Mouse (Mus musculus) T-helper 17 cell (primary cell): ENCODE data around the gene Abtb1.

Experiments used
- in situ Hi-C, 2 experiments: fragments of 300-600 bp; cut with MboI, MseI; formaldehyde crosslinking; loops; 1 replicate in 1 of 2; 2 replicates in 1 of 2; pipeline ENCODE4 v1.15.1; 2025; ENCODE audit warnings: high pct_unique_total_duplicates in 2 of 2

Gene Abtb1

DNA sequence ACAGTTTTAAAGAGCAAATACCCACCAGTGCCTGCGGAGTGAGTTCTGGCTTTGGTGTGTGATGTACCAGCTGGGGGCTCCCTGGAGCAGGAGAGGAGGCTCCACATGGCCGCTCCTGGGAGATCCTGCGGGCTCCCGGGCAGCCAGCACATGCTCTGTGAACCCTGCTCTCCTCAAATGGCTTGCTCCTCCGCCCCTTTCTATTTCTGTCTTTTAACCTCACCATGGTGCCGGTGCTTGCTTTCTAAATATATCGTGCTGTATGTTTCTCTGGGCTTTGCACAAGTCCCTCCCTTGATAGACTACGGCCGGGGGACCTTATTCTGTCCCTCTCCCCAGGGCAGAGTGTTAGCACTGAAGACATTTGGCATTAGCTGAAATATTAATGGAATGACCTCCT, 15.5 kb upstream of the Abtb1 start:
- in situ Hi-C loops, result loop anchor here in 1 of 2 experiments (5.0 to 25.0 kb wide), 2 partner anchors 305 to 670 kb away; partner anchors contain the start of gene Gata2

DNA sequence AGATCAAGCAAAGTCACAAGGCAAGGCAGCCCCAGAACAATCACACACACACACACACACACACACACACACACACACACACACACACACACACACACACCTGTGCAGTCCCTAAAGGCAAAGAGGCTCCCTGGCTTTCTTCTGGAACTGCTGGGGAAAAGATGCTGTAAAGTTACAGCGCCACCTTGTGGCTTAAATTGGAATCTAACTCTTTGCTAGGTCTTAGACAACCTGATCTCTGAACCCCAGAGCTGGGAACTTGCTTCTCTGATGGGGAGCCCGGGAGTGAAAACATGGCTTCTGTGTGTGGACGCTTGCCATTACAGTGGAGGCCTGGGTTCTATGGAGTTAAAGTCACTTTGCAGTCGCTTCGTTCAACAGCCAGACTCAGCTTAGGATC, 13.9 kb upstream of the Abtb1 start:
- in situ Hi-C loops, result loop anchor here in 1 of 2 experiments (5.0 to 25.0 kb wide), 2 partner anchors 303 to 668 kb away; partner anchors contain the start of gene Gata2

DNA sequence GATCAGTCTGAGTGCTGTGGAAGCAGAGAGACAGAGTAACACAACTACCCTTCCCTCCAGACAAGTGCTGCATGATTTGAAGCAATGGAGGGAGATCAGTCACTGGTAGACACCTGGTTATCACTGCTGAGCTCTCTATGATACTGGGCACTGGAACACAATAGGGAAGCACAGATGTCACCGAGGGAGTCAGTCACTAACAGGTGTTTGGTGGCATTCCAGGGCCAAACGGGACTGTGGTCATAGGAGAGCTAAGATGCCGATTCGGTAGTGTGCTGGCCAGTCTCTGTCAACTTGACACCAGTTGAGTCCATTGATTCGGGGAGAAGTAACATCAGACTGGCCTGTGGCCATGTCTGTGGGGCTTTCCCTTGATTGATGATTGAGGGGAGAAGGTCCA, 12.7 kb upstream of the Abtb1 start:
- in situ Hi-C loops, result loop anchor here in 1 of 2 experiments (25.0 kb wide), 1 partner anchor 667 kb away; the partner anchor contains the start of gene Gata2

DNA sequence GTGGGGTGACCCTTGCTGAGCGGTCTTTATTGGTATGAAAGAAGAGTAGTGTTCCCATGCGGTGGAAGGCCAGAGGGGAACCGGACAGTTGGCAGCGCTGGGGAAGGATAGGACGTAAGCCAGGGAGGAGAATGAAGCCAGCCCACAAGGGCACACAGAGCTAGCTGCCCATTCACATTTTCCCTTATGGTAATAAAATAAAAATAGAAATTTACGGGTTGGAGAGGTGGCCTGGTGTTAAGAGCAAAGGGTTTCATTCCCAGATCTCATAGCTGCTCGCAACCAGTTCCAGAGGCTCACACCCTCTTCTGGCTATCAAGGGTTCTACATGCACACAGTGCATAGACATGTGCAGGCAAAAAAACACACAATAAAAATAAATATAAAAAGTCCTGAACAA, 8.2 kb upstream of the Abtb1 start:
- in situ Hi-C loops, result loop anchor here in 1 of 2 experiments (25.0 kb wide), 1 partner anchor 663 kb away; the partner anchor contains the start of gene Gata2

DNA sequence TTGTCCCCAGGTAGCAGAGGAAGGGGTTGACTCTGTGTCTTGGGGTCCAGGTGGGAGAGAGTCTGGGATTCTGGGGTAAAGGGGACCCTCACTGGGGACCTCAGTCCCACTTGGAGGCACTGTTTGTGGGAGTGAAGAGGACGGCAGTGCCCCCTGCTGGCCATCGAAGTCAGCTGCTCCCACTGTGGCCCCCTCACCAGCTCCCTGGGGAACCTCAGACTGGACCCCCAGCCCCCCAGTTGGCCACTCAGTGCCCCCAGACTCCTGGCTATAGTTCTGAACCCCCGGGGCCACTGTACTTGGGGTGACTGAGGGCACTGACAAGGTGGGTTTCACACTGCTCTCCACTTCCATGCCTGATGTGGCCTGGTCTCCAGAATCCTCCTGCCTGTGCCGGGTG, 7.5 kb upstream of the Abtb1 start:
- in situ Hi-C loops, result loop anchor here in 1 of 2 experiments (5.0 to 10.0 kb wide), 2 partner anchors 297 to 404 kb away; partner anchors contain the start of gene Eefsec

DNA sequence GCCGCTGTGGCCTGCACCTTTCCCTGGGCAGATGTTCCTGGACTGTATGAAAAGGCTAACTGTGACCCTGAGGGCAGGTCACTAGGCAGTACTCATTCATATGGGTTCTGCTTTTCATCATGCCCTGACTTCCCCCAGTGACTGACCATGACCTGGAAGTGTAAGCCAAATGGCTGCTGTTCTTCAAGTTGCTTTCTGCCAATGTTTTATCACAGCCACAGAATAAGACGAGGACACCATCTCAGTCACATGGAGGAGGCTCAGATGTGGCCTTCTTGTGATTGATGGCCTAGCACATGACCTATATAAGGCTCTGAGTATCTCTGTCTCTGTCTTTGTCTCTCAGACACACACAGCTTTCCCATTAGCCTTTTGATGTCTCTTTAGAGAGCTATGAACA, 5.8 kb upstream of the Abtb1 start:
- in situ Hi-C loops, result loop anchor here in 1 of 2 experiments (5.0 to 10.0 kb wide), 2 partner anchors 295 to 403 kb away; partner anchors contain the start of gene Eefsec

DNA sequence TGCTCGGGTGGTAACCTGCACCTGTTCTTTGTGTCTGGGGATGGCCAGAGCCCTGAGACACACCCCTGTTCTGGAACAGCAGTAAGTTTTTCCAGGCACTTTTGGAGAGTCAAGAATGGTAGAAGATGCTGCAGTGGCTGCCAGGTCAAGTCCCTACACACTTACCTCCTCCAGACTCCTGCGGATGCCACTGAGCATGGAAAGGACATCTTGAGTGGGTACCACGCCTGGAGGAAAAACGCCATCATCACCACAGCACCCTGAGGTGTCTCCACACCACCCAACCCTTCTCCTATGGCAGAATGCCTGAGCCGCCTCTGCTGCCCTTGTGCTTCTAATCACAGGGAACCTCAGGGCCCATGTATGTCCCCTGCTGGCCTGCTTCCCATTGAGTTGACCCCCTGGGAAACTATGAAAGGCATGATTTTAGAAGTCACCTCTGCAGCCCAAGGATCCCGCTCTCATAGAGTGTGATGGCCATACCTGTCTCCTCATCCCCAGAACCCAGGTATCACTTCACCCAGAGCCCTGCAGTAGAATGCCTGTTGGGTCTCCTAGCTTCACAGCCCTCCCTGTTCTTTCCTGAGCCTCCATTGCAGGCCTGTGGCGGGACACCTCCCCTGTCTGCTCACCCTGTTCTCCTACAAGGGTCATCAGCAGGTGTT, 3.2 kb upstream of the Abtb1 start:
- in situ Hi-C loops, result loop anchor here in 1 of 2 experiments (5.0 to 10.0 kb wide), 2 partner anchors 293 to 400 kb away; partner anchors contain the start of gene Eefsec

DNA sequence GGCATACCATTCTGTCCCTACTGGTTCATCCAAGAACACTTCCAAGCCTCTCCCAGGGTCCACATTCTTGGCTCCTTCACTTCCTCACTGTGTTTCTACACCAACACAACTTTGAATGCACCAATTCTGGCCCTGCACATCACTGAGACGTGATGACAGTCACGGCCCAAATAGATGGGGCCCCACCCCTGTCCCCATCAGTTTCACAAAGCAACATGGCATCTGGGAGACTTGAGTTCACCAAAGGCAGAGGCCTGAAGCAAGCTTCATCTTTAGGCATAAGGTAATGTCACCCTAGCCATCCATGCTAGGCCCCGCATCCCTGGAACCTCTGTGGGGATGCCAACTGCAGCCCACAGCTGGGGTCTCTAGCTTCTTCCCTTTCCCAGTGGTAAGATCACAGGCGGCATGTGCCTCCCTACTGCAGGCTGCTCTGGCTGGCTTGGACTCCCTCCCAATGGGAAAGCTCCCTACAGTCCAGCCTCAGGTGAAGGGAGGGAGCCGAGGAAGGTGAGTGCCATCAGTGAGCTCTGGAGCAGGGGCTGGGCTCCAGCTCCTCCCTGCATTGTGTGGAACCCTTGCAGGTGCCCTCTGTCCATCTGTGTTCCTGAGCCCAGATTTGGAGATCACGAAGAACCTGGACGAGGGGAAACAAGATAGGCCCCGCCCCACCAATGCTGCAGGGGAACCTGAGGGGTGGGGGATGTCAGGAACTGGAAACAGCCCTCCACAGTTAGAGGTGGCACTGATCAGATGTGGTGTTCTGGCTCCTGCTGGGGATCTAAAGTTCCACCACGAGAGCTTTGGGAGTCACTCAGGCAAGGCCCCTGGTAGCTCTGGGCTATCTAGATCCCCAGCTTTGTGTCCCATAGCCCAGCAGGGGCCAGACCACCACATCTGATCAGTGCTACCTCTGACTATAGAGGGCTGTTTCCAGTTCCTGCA, 2.3 kb upstream of the Abtb1 start:
- in situ Hi-C loops, result loop anchor here in 1 of 2 experiments (10.0 kb wide), 1 partner anchor 399 kb away; the partner anchor contains the start of gene Eefsec

DNA sequence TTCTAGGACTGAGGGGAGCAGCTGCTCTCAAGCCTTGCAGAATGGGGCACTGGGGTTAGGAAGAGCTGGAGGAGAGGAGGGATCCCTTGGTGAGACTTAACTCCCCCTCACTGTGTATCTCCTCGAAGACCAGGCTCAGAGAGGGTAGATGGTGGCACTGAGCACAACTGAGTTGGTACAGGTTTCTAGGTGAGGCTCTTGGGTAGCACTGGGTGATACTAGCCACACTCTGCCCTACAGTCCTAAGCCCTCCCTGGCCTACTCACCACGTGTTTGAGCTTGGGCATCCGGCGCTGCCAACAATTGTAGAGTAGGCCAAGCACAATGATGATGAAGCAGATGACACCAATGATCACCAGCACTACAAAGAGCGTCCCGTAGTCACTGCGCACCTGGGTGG, 1.5 kb upstream of the Abtb1 start:
- in situ Hi-C loops, result loop anchor here in 1 of 2 experiments (10.0 kb wide), 1 partner anchor 398 kb away; the partner anchor contains the start of gene Eefsec

DNA sequence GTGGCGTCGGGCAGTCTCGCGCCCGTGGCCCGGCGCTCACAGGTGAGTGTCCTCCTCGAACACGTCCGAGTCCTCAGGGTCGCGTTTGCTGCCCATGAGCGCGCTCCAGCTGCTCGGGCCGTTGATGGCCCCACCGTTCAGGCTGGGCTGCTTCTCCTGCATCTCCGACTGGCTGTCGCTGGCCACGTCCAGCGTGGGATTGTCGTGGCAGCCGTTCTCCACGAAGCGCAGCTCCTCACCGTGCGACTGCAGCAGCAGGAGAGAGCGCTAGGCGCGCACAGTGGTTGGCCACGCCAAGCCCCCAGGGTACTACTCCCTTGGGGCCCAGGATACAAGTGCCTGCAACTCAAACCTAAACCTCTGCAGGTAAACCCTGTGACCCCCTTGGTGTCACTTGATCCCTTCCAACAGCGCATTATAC, 957 bp upstream of the Abtb1 start:
- in situ Hi-C loops, result loop anchor here in 1 of 2 experiments (10.0 kb wide), 1 partner anchor 398 kb away; the partner anchor contains the start of gene Eefsec

DNA sequence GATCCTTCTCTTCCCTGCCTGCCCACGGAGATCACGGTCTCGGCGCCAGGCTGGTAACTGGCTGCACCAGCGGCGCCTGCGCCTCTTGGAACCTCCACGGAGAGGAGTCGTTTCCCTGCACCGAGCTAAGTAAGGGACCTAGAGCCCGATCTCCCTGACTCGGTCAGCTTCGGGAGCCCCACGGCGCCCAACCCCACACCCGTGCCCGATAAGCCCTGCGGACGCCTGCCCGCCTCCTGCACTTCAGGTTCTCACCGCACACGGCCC, 337 bp downstream of the Abtb1 start:
- in situ Hi-C loops, result loop anchor here in 1 of 2 experiments (10.0 kb wide), 1 partner anchor 397 kb away; the partner anchor contains the start of gene Eefsec

DNA sequence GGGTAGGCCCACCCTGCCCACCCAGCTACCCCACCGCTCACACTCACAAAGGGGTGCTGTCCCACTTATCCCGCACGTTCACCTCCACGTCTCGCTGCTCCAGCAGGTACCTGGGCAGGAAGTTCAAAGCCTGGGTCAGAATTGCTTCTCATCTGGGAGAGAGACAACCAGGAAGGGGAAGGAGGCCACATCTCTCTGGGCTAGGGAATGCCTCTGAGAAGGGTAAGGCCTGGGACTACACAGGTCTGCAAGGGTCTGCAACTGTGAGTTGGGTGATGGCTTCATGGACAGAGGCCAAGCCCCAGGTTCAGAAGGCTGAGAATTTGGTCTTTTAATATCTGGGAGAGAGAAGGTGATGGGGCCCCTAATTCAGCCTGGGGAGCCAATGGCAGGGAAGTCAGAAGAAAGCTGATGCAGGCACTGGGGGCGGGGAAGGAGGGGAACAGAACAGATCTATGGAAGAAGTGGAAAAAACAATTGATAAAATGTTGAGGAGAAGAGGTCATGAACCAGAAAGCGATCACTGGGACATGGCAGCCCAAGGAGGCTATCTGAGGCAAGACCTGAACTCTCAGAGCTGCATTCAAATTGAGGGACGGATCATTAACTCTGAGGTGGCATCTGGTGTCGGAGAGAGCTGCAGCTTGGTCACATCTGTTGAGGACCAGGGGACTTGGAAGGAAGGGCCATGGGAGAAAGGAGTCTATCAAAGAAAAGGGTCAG, 832 bp downstream of the Abtb1 start:
- in situ Hi-C loops, result loop anchor here in 1 of 2 experiments (10.0 kb wide), 1 partner anchor 396 kb away; the partner anchor contains the start of gene Eefsec

DNA sequence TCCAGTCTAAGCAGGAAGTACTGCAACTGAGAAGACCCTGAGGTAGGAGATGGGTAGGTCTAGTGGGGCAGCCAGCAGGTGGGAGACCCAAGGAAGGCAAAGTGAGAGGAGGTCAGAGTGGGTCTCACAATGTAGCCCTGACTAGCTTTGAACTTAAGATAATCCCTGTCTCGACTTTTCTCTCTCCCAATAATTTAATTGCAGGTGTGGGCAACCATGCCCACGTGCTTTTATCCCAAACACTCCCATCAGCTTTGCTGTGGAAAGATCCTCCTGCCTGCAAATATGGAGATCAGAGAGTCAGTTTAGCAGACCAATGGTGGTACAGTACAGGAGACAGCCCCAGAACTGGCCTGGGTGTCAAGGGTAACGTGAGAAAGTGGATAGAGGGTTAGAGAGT, 1.6 kb downstream of the Abtb1 start:
- in situ Hi-C loops, result loop anchor here in 1 of 2 experiments (10.0 kb wide), 1 partner anchor 395 kb away; the partner anchor contains the start of gene Eefsec

DNA sequence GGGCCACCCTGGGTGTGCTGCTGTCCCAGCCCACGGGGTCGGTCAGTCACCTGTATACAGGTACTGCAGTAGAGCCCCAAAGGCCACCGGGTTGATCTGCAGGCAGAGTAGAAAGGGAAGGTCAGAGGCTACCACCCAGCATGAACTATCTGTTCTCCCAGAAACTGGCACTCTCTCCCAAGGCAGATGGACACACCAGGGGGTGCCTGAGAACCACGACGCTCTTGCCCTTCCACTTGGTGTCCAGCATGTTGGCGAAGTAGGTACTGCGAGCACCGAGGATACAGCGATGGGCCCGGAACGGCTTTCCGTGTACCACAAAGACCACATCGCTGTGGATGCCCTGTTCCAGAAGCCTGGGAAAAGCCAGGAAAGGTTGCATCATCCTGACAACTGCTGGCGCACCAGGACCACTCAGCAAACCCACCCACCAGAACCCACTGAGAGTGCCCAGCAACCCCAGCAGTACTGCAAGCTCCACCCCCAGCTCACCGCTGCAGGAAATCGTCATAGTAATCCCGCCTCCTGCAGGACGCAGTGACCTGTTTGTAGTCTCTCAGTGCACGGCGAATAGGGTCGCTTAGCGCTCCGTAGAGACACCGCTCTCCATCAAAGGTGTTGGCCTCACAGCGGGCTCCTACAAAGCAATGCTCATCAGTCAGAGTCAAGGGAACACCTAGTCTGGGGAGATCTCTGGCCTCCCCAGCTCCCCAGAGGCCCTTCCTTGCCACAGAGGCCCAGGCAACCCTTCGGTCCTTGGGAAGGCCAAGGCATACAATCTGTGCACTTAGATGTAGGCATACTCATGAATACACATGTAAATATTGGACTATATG, 2.4 kb downstream of the Abtb1 start:
- in situ Hi-C loops, result no loop called here

DNA sequence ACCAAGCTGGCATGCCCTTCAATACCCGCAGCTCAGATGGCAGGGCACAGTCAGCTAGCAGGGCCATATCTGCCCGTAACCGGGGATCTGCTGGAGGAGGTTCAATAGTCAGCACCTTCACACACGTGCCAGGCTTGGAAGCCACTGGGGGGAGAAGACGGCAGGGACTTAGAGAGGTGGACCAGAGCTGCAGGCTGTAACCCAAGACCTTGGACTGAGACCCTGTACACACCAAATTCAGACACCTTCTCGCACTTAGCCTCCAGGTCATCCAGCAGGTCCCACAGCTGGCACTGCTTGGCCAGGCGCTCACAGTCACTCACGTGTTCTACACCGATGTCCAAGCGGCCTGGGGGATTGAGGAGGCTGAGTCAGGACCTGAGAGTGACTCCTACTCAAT, 3.2 kb downstream of the Abtb1 start:
- in situ Hi-C loops, result no loop called here

DNA sequence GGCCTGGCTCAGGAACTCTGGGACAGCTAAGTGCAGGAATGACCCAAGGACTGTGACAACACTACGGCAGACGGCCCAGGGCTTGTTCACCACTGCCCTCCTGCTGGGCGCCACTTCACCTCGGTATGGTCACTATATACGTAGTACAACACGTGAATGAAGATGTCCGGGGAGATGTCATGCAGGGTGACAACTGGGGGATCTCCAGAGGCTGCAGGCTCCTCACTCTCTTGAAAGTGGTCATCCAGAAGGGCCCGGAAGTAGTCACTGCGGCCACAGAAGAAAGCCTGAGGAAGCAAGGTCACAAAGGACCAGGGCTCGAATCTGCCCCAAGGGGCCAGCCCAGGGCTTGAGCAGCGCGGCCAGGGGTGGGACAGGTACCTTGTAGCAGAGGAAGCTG, 3.8 kb downstream of the Abtb1 start:
- in situ Hi-C loops, result no loop called here

DNA sequence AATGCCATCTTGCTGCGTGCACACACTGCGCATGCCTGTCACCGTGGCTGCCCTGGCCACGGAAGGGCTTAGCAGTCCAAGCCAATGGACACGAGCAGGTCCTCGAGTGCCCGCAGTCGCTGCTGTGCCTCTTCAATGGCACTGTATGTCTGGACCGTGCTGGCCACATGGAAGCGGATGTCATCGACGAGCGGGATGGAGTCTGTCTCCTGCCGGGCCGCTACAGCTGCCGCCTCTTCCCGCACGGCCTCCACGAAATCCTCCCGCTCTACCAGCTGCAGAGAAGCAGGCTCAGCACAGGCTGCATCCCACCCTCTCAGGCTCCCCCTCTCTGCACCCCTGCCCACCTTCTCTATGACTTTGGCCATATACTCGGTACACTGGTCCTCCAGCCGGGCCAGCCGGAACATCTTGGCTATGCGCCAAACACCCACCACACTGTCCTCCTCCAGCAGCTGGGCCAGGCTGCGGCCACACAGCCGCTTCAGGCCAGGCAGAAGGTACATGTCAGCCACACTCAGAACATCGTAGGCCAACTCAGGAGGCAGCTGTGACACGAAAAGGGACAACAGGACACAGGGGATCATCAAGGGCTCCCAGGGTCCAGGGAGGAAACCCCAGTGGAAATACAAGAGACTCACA, 5.5 kb downstream of the Abtb1 start:
- in situ Hi-C loops, result no loop called here

DNA sequence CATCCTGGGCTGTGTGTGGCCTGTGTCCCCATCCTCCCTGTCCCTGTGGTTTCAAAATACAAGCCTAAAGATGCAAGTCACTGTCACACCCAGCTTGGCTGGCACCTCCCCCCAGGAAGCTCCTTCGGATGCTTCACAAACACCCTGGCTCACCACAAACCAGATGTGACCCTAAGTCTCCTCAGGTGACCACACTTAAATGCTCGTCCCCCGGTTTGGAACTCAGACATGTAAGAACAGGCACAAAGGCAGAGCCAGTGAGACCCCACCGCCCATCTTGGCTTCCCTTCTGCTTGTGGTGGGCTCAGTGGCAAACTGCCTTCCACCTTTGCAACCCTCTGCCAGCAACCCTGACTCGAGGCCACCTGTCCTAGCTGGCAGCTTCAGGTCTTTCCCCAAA, 6.7 kb downstream of the Abtb1 start:
- in situ Hi-C loops, result no loop called here

DNA sequence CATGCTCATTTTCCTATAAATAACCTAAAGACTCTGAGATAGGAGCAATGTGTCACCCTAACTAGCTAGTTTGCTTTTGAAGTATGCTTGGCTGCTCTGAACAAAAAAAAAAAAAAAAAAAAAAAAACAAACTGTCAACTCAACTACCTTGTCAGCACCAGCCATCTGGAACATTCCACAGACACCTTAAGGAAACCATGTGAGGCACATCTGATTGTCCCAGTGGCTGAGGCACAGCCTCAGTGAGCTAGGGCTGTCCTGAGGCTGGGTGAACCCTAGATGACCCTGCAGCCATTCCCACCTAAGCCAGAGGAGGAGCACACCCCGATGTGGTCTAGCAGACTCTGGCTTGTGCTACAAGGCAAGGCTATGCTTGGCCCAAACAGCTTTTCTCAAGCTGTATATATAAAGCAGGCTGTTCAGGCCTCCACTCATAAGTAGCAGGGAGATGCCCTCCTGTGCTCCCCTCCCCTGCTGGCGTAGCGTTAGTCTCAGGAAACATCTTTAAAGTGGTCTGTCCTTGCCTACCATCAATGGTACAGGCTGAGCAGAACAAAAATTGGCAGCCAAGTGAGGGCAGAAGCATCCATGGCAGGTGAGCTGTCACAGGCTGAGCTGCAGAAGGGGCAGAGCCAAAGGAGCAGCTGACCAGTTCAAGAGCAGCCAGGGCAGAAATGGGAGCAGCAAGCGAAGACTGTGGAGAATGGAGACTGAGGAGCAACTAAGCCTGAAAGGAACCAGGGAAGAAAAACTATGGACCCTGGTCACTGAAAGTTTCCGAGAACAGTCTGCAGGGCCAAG, 8.2 kb downstream of the Abtb1 start:
- in situ Hi-C loops, result no loop called here
